Mouse (Mus musculus) liver, embryonic 16.5 days (tissue): ENCODE data around the gene Mef2d. TPM values are rescaled to one million over a fixed set of nuclear protein-coding genes. Genes with fewer than 3 reads are reported as not detected.

Source experiments
- ATAC-seq: fragments of 200-750 bp; cut with Nextera tagmentation; 2 replicates; pipeline ENCODE4 v1.8.0; 2017; ENCODE audit warnings: low read depth, mild to moderate bottlenecking, moderate number of reproducible peaks, moderate library complexity
- H3K27ac ChIP-seq: fragments of 300-500 bp; sonication (generic); 2 replicates; pipeline ENCODE4 v1.5.1; 2014; ENCODE audit warnings: mild to moderate bottlenecking, low read length
- H3K27me3 ChIP-seq: fragments of 300-500 bp; sonication (generic); 2 replicates; pipeline ENCODE4 v1.6.1; 2014; ENCODE audit warnings: low read depth, low read length, mixed read lengths; ENCODE audit not compliant: control insufficient read depth, insufficient read depth
- H3K36me3 ChIP-seq: fragments of 300-500 bp; sonication (generic); 2 replicates; pipeline ENCODE4 v1.6.1; 2014; ENCODE audit warnings: mild to moderate bottlenecking; ENCODE audit not compliant: control insufficient read depth, insufficient read depth
- H3K4me1 ChIP-seq: fragments of 300-500 bp; sonication (generic); 2 replicates; pipeline ENCODE4 v1.6.1; 2014; ENCODE audit warnings: low read depth, low read length, mixed read lengths; ENCODE audit not compliant: control insufficient read depth
- H3K4me2 ChIP-seq: fragments of 300-500 bp; sonication (generic); 2 replicates; pipeline ENCODE4 v1.6.1; 2014; ENCODE audit warnings: low read depth, low read length, mixed read lengths
- H3K4me3 ChIP-seq: fragments of 300-500 bp; sonication (generic); 2 replicates; pipeline ENCODE4 v1.5.1; 2014; ENCODE audit warnings: low read depth, mild to moderate bottlenecking, low read length
- H3K9ac ChIP-seq: fragments of 300-500 bp; sonication (generic); 2 replicates; pipeline ENCODE4 v1.6.1; 2014; ENCODE audit warnings: low read depth, low read length
- H3K9me3 ChIP-seq: fragments of 300-500 bp; sonication (generic); replicated peaks from 2 replicates; pipeline ENCODE4 v1.6.1; 2016; ENCODE audit warnings: low read length; ENCODE audit not compliant: control insufficient read depth
- WGBS: fragments of 180-500 bp; shearing (Covaris S2); extraction: QIAGEN DNeasy Blood & Tissue Kit; methylation state at CpG from one replicate; pipeline ENCODE4 v1.1.7; 2014; ENCODE audit not compliant: insufficient replicate concordance; 5-methylcytosine and 5-hydroxymethylcytosine counted together
- polyA plus RNA-seq: library from polyadenylated mRNA; unstranded; fragments of >200 nt; fragmentation: Nextera tagmentation; extraction: Ambion mirVana; gene quantifications from 2 replicates; pipeline ENCODE4 v1.2.1, GENCODE M21; 2015

The Mef2d gene
- polyA plus RNA-seq, 1 experiment from 2014 or later, result 7.9 TPM

- H3K4me3 ChIP-seq, result no peak overlapping the region
- H3K9ac ChIP-seq, result no peak overlapping the region
- no peak for ATAC-seq
- H3K36me3 ChIP-seq, result peaks cover 13% of the 10 kb centered on the region
- H3K9me3 ChIP-seq, result no peaks in the 10 kb centered on the region
- H3K4me1 ChIP-seq, result no peaks in the 10 kb centered on the region
- H3K27me3 ChIP-seq, result no peaks in the 10 kb centered on the region
- WGBS, result 82% methylated on average over 12 of the region's 12 CpGs
- no peak overlapping the region for H3K27ac ChIP-seq
- no peak overlapping the region for H3K4me2 ChIP-seq
Measured at GRCm38 (mm10) chr3:88114396-88114795, 27.8 kb upstream of the Mef2d start.

DNA sequence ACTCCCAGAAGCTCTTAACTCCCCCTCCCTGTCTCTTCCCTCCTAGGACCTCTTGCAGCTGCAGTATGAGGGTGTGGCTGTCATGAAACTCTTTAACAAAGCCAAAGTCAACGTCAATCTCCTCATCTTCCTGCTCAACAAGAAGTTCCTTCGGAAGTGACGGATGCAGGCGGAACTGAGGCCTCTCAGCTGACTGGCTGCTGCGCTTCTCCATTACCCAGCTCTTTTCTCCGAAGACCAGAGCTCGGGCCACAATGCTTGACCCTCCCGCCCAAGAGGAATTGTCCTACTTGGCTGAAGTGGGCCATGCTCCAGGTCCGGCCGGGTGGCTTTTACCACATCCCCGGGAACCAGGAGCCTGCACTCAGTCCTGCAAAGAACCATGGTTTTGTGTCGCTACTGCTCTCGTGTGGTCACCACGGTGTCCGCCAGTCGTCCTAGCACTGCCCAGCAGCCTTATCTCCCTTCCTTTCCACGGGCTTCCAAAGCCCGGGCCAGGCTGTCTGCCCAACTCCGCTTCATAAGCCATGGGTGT is 22.0 kb upstream of the Mef2d start:
- H3K4me3 ChIP-seq, result no peak overlapping the region
- no peak overlapping the region for H3K27ac ChIP-seq
- no peak overlapping the region for H3K9ac ChIP-seq
- 80% methylated on average over 19 of the region's 19 CpGs for WGBS
- H3K36me3 ChIP-seq, result peaks cover 8% of the 10 kb centered on the region
- no peaks in the 10 kb centered on the region for H3K27me3 ChIP-seq
- no peak overlapping the region for H3K4me2 ChIP-seq
- no peaks in the 10 kb centered on the region for H3K9me3 ChIP-seq
- H3K4me1 ChIP-seq, result no peaks in the 10 kb centered on the region
- ATAC-seq, result no peak

DNA sequence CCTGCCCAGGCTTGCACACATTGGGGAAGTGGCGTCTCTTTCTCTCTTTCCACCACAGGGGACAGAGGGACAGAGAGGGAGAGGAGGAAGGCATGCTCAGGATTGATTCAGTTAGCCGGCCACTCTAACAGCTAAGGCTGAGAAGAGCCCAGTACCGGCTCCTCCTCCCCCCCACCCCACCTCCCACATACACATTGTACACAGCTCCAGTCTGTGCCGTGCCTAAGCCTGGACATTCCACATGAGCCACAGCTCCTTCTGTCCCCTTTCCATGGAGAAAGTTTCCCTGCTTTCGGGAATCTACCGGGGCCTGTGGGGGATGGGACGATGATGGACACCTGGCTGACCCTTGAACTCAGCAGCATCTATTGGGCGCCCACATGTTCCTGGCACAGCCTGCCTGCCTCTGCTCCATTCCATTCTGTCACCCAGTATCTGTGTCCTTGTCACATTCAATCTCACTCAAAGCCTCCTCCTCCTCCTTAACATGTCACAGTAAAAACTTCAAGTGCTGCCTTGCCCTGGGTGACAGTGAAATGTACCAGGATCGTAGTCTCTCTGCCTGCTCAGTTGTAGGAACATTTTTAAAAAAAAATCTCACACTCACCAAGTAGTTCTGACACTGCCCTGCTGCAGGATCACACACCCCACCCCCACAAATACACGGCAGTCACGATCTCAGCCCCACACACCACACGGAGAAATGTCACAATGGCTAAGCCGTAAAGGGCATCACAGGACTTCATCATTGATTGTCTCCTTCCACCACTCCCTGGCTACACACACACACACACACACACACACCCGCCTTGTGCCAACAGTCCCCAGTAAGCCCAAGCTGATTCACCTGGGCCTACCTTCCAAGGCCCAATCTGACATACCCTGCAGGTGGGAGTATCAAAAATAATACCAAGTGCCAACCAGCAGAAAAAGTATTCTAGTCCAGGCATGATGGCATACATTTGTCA is 20.7 kb upstream of the Mef2d start:
- ATAC-seq, result 0 out of 2 replicates have a peak, but pooled peaks have one; percentile 21

GRCm38 (mm10) chr3:88125195-88125594 is 17.0 kb upstream of the Mef2d start:
- no peak for ATAC-seq
- Histone ChIP-seq H3K27me3 (no peaks in the 10 kb centered on the region), H3K9me3 (no peaks in the 10 kb centered on the region), H3K9ac (no peak overlapping the region), H3K4me2 (no peak overlapping the region), H3K4me3 (no peak overlapping the region), H3K36me3 (no peaks in the 10 kb centered on the region), H3K27ac (no peak overlapping the region), H3K4me1 (no peaks in the 10 kb centered on the region)
- 27% methylated on average over 4 of the region's 4 CpGs for whole genome bisulfite sequencing

More for the DNA sequence above, 20.7 kb upstream of the Mef2d start:
- Histone ChIP-seq H3K27ac (no peak overlapping the region), H3K36me3 (peaks cover 5% of the 10 kb centered on the region; the same call in 1 of the 2 replicates), H3K27me3 (no peaks in the 10 kb centered on the region), H3K4me3 (no peak overlapping the region), H3K4me2 (no peak overlapping the region), H3K9me3 (no peaks in the 10 kb centered on the region), H3K9ac (no peak overlapping the region), H3K4me1 (no peaks in the 10 kb centered on the region)
- WGBS, result 58% methylated on average over 14 of the region's 14 CpGs

GRCm38 (mm10) chr3:88126181-88126580 is 16.0 kb upstream of the Mef2d start:
- Histone ChIP-seq H3K27me3 (no peaks in the 10 kb centered on the region), H3K4me1 (no peaks in the 10 kb centered on the region), H3K9me3 (no peaks in the 10 kb centered on the region), H3K27ac (no peak overlapping the region), H3K4me2 (no peak overlapping the region), H3K4me3 (no peak overlapping the region), H3K36me3 (no peaks in the 10 kb centered on the region), H3K9ac (no peak overlapping the region)
- WGBS, result 72% methylated on average over 7 of the region's 7 CpGs
- ATAC-seq, result no peak

GRCm38 (mm10) chr3:88127636-88128035 is 14.5 kb upstream of the Mef2d start:
- no peaks in the 10 kb centered on the region for H3K4me1 ChIP-seq
- no peaks in the 10 kb centered on the region for H3K9me3 ChIP-seq
- no peak overlapping the region for H3K9ac ChIP-seq
- no peak overlapping the region for H3K4me3 ChIP-seq
- no peak for ATAC-seq
- no peak overlapping the region for H3K4me2 ChIP-seq
- WGBS, result 31% methylated on average over 3 of the region's 3 CpGs
- H3K27ac ChIP-seq, result no peak overlapping the region
- H3K36me3 ChIP-seq, result no peaks in the 10 kb centered on the region
- H3K27me3 ChIP-seq, result no peaks in the 10 kb centered on the region

DNA sequence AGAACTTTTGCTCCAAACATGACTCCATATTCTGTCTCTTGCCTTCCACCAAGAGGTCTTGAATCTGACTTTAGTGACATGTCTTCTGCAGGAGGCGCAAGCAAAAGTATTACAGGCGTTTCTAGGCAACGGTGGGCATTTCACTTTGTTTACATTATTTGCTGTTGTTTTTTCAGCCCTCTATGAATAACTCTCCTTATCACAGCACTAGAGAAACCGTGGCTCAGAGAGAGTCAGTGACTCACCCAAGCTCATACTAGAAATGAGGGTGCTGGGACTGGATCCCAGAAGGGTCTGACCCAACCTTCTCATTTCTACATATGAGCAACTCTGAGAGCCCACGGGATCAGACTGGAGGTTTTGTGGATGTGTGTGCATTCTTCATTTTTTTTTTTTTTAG is 14.1 kb upstream of the Mef2d start:
- 60% methylated on average over 5 of the region's 5 CpGs for WGBS
- Histone ChIP-seq H3K27ac (no peak overlapping the region), H3K9me3 (no peaks in the 10 kb centered on the region), H3K9ac (no peak overlapping the region), H3K36me3 (no peaks in the 10 kb centered on the region), H3K4me3 (no peak overlapping the region), H3K4me1 (no peaks in the 10 kb centered on the region), H3K27me3 (no peaks in the 10 kb centered on the region), H3K4me2 (no peak overlapping the region)
- ATAC-seq, result no peak

DNA sequence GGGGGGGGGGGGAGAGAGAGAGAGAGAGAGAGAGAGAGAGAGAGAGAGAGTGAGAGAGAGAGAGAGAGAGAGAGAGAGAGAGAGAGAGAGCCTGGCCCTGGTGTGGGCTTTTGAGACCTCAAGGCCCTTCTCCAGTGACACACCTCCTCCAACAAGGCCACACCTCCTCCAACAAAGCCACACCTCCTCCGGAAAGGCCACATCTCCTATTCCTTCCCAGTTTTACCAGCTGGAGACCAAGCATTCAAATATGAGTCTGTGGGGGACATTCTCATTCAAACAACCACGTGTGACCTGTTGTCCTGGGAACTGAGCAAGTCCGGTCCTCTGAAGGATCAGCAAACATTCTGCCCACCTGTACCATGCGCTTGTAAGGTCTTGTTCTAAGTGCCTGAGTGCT is 13.2 kb upstream of the Mef2d start:
- no peaks in the 10 kb centered on the region for H3K9me3 ChIP-seq
- 53% methylated on average over 4 of the region's 4 CpGs for WGBS

DNA sequence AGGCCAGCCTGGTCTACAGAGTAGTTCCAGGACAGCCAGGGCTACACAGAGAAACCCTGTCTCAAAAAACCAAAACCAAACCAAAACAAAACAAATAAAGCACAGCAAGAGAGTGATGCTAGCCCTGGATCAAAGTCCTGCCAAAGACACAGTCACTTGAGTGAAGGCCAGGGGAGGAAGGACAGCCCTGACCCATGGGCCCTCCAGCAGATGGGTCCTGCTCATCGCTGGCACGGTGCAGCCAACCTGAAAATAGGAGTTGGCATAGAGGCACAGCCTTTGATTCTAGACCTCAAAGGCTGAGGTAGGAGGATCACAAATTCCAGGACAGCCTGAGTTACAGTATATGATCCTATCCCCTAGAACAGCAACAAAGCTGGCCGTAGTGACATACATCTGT is 11.1 kb upstream of the Mef2d start:
- H3K36me3 ChIP-seq, result no peaks in the 10 kb centered on the region
- no peaks in the 10 kb centered on the region for H3K9me3 ChIP-seq
- ATAC-seq, result no peak
- no peak overlapping the region for H3K27ac ChIP-seq
- no peak overlapping the region for H3K4me2 ChIP-seq
- H3K4me1 ChIP-seq, result no peaks in the 10 kb centered on the region
- 84% methylated on average over 3 of the region's 3 CpGs for WGBS
- H3K4me3 ChIP-seq, result no peak overlapping the region
- no peak overlapping the region for H3K9ac ChIP-seq
- no peaks in the 10 kb centered on the region for H3K27me3 ChIP-seq

More for the DNA sequence above, 13.2 kb upstream of the Mef2d start:
- H3K4me2 ChIP-seq, result no peak overlapping the region
- no peaks in the 10 kb centered on the region for H3K36me3 ChIP-seq
- H3K4me3 ChIP-seq, result no peak overlapping the region
- no peak for ATAC-seq
- no peak overlapping the region for H3K9ac ChIP-seq
- H3K27me3 ChIP-seq, result no peaks in the 10 kb centered on the region
- no peak overlapping the region for H3K27ac ChIP-seq
- no peaks in the 10 kb centered on the region for H3K4me1 ChIP-seq
